Mouse (Mus musculus): ENCODE measurements around the gene Brd4. TPM values are rescaled to one million over a fixed set of nuclear protein-coding genes. Genes with fewer than 3 reads are reported as not detected.
A peak's percentile ranks its signal among the peaks of the same experiment; 100 is the strongest.
"Not testable (repeated sequence)": the region's sequence is repeated elsewhere in the genome, so short reads cannot be mapped to it uniquely, and the experiment has no call there.

Gene Brd4
- total and polyA plus RNA-seq, 2 experiments from 2014 or later, result 13.0 to 26.8 TPM

- TF ChIP-seq EP300 (IDR thresholded peaks at IDR 0.05; ENCODE audit: low read depth) (no peak), CTCF (IDR thresholded peaks at IDR 0.05; ENCODE audit: low read depth) (no peak)
- DNase-seq (ENCODE audit: low spot score) (peak; percentile 70), ATAC-seq (ENCODE audit: insufficient read depth, low read depth) (peak; percentile 77)
- no peak overlapping the region for H3K4me3 ChIP-seq (ENCODE audit: low read depth, low read length)
- H3K27me3 ChIP-seq (ENCODE audit: control insufficient read depth, insufficient read depth, low read length), result no peaks in the 10 kb centered on the region
- no peaks in the 10 kb centered on the region for H3K9me3 ChIP-seq (replicated peaks; ENCODE audit: control insufficient read depth, low read length)
- no peak overlapping the region for H3K4me2 ChIP-seq (ENCODE audit: low read depth, low read length)
- no peak overlapping the region for H3K9ac ChIP-seq (replicated peaks; ENCODE audit: low read depth, low read length)
- peaks cover 28% of the 10 kb centered on the region for H3K4me1 ChIP-seq (ENCODE audit: control insufficient read depth, insufficient read depth)
- 0 out of 2 replicates have a peak overlapping the region, but pooled peaks have one; percentile 39 for H3K27ac ChIP-seq (ENCODE audit: low read depth)
- 0 out of 2 replicates have a peak, but pooled peaks cover 6% of the 10 kb centered on the region for H3K36me3 ChIP-seq (replicated peaks; ENCODE audit: control insufficient read depth, insufficient read depth, low read length)
- 48% methylated on average over 5 of the region's 5 CpGs for WGBS
Measured at GRCm38 (mm10) chr17:32235534-32236191, 48.9 kb downstream of the Brd4 start.

DNA sequence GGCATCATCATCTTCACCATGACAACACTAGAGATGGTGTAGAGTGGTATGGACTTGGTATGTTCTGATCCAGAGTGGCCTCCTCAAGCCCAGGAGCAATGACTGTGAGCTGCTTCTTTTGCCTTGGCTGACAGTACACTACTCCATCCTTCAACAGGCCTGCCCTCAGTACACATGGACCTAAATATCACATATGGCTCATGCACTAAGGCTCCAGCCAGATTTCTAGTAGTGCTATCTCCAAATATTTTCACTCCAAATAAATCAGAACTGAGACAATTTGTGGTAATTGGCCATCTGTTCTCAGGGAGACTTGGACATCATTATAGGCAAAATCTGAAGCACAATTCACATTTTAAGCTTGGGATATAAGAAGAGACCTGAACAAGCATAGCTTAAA lies 51.3 kb downstream of the Brd4 start:
- no peaks in the 10 kb centered on the region for H3K27me3 ChIP-seq (ENCODE audit: control insufficient read depth, insufficient read depth, low read length)
- ATAC-seq (ENCODE audit: insufficient read depth, low read depth) (no peak), DNase-seq (ENCODE audit: low spot score) (no peak)
- H3K4me3 ChIP-seq (ENCODE audit: low read depth, low read length), result no peak overlapping the region
- peaks cover 24% of the 10 kb centered on the region for H3K36me3 ChIP-seq (replicated peaks; ENCODE audit: control insufficient read depth, insufficient read depth, low read length)
- H3K4me1 ChIP-seq (ENCODE audit: control insufficient read depth, insufficient read depth), result peaks cover 25% of the 10 kb centered on the region
- TF ChIP-seq EP300 (IDR thresholded peaks at IDR 0.05; ENCODE audit: low read depth), result no peak
- TF ChIP-seq CTCF (IDR thresholded peaks at IDR 0.05; ENCODE audit: low read depth), result no peak
- H3K4me2 ChIP-seq (ENCODE audit: low read depth, low read length), result no peak overlapping the region
- H3K27ac ChIP-seq (ENCODE audit: low read depth), result no peak overlapping the region
- no peak overlapping the region for H3K9ac ChIP-seq (replicated peaks; ENCODE audit: low read depth, low read length)
- H3K9me3 ChIP-seq (replicated peaks; ENCODE audit: control insufficient read depth, low read length), result no peaks in the 10 kb centered on the region

- Histone ChIP-seq H3K36me3 (replicated peaks; ENCODE audit: control insufficient read depth, insufficient read depth, low read length) (peaks cover 56% of the 10 kb centered on the region), H3K9ac (replicated peaks; ENCODE audit: low read depth, low read length) (no peak overlapping the region), H3K27ac (ENCODE audit: low read depth) (no peak overlapping the region), H3K4me2 (ENCODE audit: low read depth, low read length) (no peak overlapping the region), H3K27me3 (ENCODE audit: control insufficient read depth, insufficient read depth, low read length) (no peaks in the 10 kb centered on the region), H3K4me1 (ENCODE audit: control insufficient read depth, insufficient read depth) (peaks cover 6% of the 10 kb centered on the region; the same call in 1 of the 2 replicates), H3K4me3 (ENCODE audit: low read depth, low read length) (no peak overlapping the region), H3K9me3 (replicated peaks; ENCODE audit: control insufficient read depth, low read length) (no peaks in the 10 kb centered on the region)
- WGBS, result 97% methylated on average over 4 of the region's 4 CpGs
- ATAC-seq (ENCODE audit: insufficient read depth, low read depth), result no peak
- TF ChIP-seq EP300 (IDR thresholded peaks at IDR 0.05; ENCODE audit: low read depth), result no peak
- no peak for TF ChIP-seq CTCF (IDR thresholded peaks at IDR 0.05; ENCODE audit: low read depth)
- DNase-seq (ENCODE audit: low spot score), result no peak
Measured at GRCm38 (mm10) chr17:32229256-32229655, 55.3 kb downstream of the Brd4 start.

GRCm38 (mm10) chr17:32220873-32221272 lies 63.6 kb downstream of the Brd4 start:
- H3K27ac ChIP-seq (ENCODE audit: low read depth), result no peak overlapping the region
- no peak overlapping the region for H3K4me2 ChIP-seq (ENCODE audit: low read depth, low read length)
- TF ChIP-seq CTCF (IDR thresholded peaks at IDR 0.05; ENCODE audit: low read depth) (0 out of 2 replicates have a peak, but pooled peaks have one; percentile 20), EP300 (IDR thresholded peaks at IDR 0.05; ENCODE audit: low read depth) (no peak)
- DNase-seq (ENCODE audit: low spot score) (no peak), ATAC-seq (ENCODE audit: insufficient read depth, low read depth) (no peak)
- no peaks in the 10 kb centered on the region for H3K4me1 ChIP-seq (ENCODE audit: control insufficient read depth, insufficient read depth)
- peaks cover 95% of the 10 kb centered on the region for H3K36me3 ChIP-seq (replicated peaks; ENCODE audit: control insufficient read depth, insufficient read depth, low read length)
- no peak overlapping the region for H3K9ac ChIP-seq (replicated peaks; ENCODE audit: low read depth, low read length)
- no peaks in the 10 kb centered on the region for H3K9me3 ChIP-seq (replicated peaks; ENCODE audit: control insufficient read depth, low read length)
- WGBS, result 49% methylated on average over 3 of the region's 3 CpGs
- no peak overlapping the region for H3K4me3 ChIP-seq (ENCODE audit: low read depth, low read length)
- no peaks in the 10 kb centered on the region for H3K27me3 ChIP-seq (ENCODE audit: control insufficient read depth, insufficient read depth, low read length)

GRCm38 (mm10) chr17:32215587-32215986 lies 68.9 kb downstream of the Brd4 start:
- TF ChIP-seq CTCF (IDR thresholded peaks at IDR 0.05; ENCODE audit: low read depth), result 0 out of 2 replicates have a peak, but pooled peaks have one; percentile 17
- H3K9me3 ChIP-seq (replicated peaks; ENCODE audit: control insufficient read depth, low read length); H3K4me3 ChIP-seq (ENCODE audit: low read depth, low read length); H3K27ac ChIP-seq (ENCODE audit: low read depth); ATAC-seq (ENCODE audit: insufficient read depth, low read depth); H3K4me2 ChIP-seq (ENCODE audit: low read depth, low read length); H3K9ac ChIP-seq (replicated peaks; ENCODE audit: low read depth, low read length); DNase-seq (ENCODE audit: low spot score); H3K27me3 ChIP-seq (ENCODE audit: control insufficient read depth, insufficient read depth, low read length); H3K4me1 ChIP-seq (ENCODE audit: control insufficient read depth, insufficient read depth): not testable (repeated sequence)
- WGBS, result 85% methylated on average over 4 of the region's 4 CpGs
- H3K36me3 ChIP-seq (replicated peaks; ENCODE audit: control insufficient read depth, insufficient read depth, low read length), result peaks cover 92% of the 10 kb centered on the region

DNA sequence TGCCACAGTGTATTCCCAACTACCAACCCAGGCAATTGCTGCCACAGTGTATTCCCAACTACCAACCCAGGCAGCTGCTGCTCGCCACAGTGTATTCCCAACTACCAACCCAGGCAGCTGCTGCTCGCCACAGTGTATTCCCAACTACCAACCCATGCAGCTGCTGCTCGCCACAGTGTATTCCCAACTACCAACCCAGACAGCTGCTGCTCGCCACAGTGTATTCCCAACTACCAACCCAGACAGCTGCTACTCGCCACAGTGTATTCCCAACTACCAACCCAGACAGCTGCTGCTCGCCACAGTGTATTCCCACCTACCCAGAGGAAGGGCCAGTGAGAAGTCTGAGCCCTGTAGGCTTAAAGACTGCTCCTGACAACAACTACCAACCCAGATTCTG lies 73.0 kb downstream of the Brd4 start:
- H3K27me3 ChIP-seq (ENCODE audit: control insufficient read depth, insufficient read depth, low read length); H3K9ac ChIP-seq (replicated peaks; ENCODE audit: low read depth, low read length); ATAC-seq (ENCODE audit: insufficient read depth, low read depth); H3K4me3 ChIP-seq (ENCODE audit: low read depth, low read length); H3K27ac ChIP-seq (ENCODE audit: low read depth); DNase-seq (ENCODE audit: low spot score); H3K9me3 ChIP-seq (replicated peaks; ENCODE audit: control insufficient read depth, low read length); H3K4me2 ChIP-seq (ENCODE audit: low read depth, low read length): not testable (repeated sequence)
- WGBS, result 90% methylated on average over 6 of the region's 6 CpGs
- H3K36me3 ChIP-seq (replicated peaks; ENCODE audit: control insufficient read depth, insufficient read depth, low read length), result peaks cover 77% of the 10 kb centered on the region
- peaks cover 15% of the 10 kb centered on the region for H3K4me1 ChIP-seq (ENCODE audit: control insufficient read depth, insufficient read depth)
